Mouse (Mus musculus) retina, embryonic 14.5 days (tissue): ENCODE data around the gene Adcy9.
"Not testable (repeated sequence)": the region's sequence is repeated elsewhere in the genome, so short reads cannot be mapped to it uniquely, and the experiment has no call there.

Source experiments
- DNase-seq: peaks from one replicate; pipeline ENCODE4 v3.0.0-alpha.2; 2015; ENCODE audit warnings: low spot score

The Adcy9 gene

DNA sequence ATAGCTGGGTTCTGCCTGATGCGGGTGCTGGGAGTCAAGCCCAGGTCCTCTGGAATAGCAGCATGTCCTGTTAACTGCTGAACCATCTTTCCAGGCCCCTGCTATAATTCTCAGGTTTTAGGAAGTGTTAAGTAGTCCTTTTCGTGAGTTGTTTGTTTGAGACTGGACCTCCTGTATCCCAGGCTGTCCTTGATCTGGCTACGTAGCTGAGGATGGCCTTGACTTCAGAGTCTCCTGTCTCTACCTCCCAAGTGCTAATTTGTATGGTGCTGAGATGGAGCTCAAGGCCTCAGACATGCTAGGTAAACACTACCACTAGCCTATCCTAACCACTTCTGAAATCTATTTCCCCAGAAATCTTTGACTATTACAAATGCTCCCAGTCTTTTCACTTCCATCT lies 37.9 kb downstream of the Adcy9 start:
- DNase-seq, result no peak

DNA sequence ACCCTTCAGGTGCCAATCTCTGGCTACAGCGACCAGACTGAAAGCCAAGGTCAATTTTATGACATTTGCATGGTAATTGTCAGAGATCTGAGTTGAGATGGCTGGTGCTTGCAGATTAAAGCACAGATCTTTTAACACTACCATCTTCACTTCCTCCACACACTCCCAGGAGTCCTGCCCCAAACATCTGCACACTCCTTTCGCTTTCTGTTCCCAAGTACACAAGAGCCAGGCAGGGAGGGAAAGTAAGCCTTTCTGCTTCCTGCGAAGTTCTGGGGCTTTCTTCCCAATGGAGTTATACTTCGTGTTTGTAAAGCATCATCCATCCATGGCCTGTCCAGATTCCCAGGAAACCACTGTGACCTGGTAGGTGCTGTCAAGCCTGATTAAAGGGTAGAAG lies 38.8 kb downstream of the Adcy9 start:
- DNase-seq, result no peak

DNA sequence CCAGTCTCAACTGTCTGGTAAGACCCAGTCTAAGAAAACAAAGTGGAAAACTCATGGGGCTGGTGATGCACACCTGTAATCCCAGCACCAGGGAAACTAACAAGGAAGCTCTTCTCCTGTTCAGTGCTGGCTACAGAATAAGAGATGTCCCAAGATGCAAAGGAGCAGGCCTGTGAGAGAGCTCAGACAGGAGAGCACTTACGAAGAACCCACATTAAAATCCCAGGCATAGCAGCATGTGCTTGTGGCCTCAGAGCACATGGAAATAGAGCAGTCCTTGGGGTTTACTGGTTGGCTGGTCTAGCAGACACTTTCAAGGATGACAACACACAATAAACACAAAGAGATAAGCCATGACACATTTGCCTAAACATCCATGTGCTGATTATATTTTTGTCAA lies 41.5 kb downstream of the Adcy9 start:
- DNase-seq, result no peak

GRCm38 (mm10) chr16:4377556-4377955 lies 42.7 kb downstream of the Adcy9 start:
- no peak for DNase-seq

GRCm38 (mm10) chr16:4374780-4375380 lies 45.4 kb downstream of the Adcy9 start:
- no peak for DNase-seq

GRCm38 (mm10) chr16:4374270-4374669 lies 46.0 kb downstream of the Adcy9 start:
- DNase-seq, result no peak

DNA sequence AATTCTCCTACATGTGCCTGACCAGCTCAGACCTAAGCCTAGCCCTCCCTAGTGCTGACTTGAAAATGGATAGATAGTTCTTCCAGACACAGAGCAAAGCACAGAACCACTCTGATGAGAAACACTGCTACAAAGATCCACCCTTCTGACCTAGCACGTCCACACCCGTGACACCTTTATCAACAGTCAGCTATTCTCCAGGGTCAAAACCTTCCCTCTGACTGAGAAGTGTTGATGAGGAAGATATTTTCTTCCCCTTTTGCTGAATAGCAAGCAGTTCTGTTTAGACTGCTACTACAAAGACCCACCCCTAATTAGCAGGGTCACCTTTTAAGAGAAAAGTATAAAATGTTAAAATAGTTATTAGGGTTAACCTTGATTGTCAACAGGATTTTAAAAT lies 49.3 kb downstream of the Adcy9 start:
- no peak for DNase-seq

DNA sequence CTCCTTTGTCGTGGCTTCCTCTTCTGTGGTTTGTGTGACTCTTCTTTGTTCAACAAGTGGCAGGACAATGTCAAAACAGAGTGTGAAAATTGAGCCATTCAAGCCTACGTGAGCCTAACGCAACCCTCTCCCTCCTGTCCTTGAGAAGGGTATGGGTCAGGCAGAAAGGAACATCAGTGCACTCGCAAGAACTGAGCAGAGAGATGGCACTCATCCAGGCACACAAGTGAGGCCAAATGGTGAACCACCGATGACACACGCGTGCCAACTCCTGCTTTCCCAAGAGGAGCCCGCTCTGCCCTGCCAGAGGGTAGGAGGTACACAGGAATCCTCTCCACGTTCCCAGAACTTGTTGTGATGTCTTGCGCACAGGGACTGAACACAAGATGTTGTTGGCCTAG lies 50.2 kb downstream of the Adcy9 start:
- no peak for DNase-seq

DNA sequence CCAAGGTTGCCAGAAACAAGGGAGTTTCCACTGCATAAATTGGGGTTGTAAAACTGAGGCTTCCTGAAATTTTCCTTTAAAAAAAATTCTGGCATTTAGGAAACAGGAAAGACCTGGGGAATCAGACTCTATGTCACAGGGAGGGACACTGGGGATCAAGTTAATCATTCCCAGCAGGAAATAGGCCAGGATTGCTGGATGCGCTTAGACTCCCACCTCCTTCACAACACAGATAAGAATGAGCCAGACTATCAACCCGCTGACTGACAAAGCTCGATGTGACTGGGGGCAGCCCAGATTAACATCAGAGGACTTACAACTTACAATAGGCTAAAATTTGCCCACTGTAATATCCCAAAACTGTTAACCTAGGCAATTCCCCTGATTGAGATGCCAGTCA lies 52.4 kb downstream of the Adcy9 start:
- no peak for DNase-seq

DNA sequence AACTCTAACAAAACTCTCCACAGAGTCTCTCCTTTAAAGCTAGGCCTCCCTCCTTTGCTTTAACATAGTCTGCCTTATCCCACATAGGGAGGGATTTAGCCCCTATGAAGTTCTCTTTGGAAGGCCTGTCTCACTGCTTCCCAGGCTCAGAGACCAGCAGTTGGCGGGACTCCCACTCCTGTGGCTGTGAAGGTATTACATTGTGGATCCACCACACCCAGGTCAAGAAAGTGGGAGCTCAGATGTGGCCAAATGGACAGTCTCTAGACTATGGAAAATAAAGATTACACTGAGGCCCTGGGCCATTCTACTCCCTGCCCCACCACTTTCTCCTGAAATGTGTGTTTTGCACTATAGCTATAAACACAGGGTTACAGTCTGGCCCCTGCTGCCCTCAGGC lies 53.0 kb downstream of the Adcy9 start:
- DNase-seq, result no peak

- no peak for DNase-seq
Measured at GRCm38 (mm10) chr16:4366671-4367070, 53.6 kb downstream of the Adcy9 start.

GRCm38 (mm10) chr16:4363341-4364116 lies 56.8 kb downstream of the Adcy9 start:
- DNase-seq, result no peak

DNA sequence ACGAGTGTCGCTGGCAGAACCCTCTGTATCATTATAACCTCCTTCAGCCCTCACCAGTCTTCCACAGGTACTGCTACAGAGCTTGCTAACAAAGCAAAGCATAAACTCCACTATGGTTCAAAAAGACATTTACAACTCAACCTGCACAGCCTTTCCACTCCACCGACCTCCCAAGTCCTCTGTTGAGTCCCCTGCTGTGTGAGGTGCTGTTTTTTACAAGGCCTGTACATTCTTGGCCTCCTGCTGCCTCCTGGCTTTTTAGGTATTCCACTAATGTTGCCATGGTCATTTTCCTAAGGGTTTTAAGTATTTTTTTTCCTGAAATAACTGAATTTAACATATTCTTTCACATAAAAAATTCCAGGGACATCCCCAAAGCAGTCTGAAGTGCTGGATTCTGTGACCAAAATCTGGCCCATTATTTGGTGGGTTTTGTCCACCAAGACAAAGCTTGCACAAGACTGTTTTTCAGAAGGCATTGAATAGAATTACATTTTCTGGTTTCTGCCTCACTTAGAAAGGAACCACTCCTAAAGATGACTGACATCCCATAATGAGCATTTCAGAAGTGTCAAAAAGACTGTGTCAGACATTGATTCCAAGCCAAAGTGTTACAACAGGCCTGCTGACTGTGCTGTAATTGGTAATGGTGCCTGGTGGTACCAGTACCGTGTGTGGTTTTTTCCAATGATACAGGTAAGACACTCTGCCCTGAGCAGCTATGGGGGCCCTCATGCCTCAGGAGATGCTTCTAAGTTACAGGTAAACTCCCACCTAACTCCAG lies 64.8 kb downstream of the Adcy9 start:
- no peak for DNase-seq

DNA sequence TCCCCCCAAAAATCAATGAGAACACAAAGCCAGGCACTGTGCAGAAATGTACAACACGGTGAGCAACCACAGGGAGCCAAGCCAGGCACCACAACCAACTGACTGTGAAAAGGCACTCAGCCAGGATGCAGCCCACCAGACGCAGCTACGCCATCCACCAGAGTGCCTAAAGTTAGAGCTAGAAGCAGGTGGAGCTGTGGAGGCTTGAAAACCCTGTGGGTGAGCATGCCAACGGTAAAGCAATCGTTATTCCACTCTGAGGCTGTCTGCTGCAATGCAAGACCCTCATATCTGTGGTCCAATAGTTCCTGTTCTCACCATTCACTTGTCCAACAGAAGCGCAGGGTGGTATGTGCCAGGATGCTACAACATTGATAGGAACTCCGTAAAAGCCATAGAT lies 77.7 kb downstream of the Adcy9 start:
- DNase-seq, result no peak

DNA sequence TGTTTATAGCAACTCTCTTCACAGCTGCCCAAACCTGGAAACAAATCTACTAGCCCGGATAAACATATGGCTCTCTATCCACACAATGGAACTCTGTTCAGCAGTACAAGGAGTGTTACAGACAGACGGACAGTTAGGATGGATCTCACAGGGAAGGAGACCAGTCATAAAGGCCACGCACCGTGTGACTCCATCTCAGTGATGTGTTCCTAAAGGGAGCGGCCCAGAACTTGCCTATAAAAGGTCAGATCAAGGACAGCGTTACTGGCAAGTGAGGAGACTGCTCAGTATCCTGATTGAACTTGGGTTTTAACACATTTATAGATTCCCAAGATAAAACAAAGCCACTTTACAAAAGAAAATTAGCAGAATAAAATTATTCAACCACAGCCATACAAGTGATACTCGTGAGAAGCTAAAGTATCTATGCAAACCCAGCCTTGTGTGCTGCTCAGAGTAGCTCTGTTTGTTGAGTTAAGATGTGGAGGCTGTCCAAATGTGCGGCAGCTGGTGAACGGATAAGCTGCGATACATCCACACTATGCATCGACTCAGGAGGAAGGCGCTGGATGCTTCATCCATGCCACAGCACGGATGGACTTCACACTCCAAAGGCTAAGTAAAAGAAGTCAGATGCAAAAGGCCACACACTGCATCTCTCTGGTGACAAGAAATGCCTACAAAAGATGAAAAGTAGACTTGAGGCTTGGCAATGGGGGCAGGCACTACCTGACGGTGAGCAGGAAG lies 78.8 kb downstream of the Adcy9 start:
- no peak for DNase-seq

DNA sequence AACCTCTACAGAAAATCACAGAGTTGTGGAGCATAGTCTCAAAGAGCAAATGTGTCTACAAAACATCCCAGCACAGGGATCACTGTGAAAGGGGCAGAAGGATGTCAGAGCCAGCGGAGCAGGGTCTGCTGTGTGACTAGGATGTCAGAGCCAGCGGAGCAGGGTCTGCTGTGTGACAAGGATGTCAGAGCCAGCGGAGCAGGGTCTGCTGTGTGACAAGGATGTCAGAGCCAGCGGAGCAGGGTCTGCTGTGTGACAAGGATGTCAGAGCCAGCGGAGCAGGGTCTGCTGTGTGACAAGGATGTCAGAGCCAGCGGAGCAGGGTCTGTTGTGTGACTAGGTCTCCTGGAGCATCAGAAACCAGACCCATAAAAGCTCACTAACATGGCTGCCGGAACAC lies 81.1 kb downstream of the Adcy9 start:
- not testable (repeated sequence) for DNase-seq

- DNase-seq, result no peak
Measured at GRCm38 (mm10) chr16:4337269-4337668, 83.0 kb downstream of the Adcy9 start.

DNA sequence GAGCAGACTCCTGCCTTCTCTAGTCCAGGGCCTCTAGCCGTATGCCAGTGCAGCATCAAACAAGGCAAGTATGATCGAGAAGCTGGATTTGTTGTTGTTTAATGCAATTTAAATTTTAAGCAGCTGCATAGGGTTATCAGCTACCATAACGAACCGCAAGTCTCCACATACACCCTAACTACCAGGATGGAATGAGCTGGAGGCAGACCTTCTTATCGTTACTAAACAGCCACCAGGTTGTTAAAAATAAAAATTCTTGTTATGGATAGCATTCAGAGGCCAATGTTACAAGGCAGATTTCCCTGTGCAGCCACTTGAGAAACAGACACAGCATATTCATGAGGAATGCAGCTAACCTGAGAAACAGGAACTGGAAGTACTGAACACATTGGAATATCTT lies 86.5 kb downstream of the Adcy9 start:
- no peak for DNase-seq

- DNase-seq, result no peak
Measured at GRCm38 (mm10) chr16:4333371-4333770, 86.9 kb downstream of the Adcy9 start.

DNA sequence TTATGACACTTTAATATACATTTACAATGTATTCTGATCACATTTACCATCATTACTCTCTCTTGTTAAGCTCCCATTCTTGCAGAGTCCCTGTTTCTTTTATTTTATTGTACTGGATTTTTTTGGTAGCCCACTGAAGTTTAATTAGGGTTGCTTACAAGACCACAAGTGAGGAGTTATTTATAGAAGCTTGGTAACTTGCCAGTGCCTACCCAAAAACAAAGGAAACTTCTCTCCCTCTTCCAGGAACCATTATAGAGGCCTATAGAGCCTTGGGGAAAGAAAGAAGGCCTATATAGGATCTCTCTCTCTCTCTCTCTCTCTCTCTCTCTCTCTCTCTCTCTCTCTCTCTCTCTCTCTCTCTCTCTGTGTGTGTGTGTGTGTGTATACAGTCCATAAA lies 93.2 kb downstream of the Adcy9 start:
- no peak for DNase-seq

GRCm38 (mm10) chr16:4325801-4326200 lies 94.5 kb downstream of the Adcy9 start:
- DNase-seq, result no peak

DNA sequence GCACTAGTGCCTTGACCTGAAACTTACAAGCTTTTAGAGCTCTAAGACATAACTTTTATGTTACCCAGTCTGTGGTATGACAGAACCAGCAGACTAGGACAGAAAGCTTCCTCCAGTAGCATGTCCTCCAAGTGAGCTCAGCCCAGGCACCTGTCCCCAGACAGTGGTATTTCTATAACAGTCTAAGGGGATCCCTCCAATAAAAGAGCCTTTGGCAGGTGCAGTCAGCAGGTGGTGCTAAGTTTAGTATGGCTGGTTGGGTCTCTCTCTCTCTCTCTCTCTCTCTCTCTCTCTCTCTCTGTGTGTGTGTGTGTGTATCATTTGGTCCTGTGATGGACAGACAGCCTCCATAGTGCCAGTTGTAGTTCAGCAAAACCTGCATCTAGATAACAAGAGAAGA lies 95.3 kb downstream of the Adcy9 start:
- no peak for DNase-seq

DNA sequence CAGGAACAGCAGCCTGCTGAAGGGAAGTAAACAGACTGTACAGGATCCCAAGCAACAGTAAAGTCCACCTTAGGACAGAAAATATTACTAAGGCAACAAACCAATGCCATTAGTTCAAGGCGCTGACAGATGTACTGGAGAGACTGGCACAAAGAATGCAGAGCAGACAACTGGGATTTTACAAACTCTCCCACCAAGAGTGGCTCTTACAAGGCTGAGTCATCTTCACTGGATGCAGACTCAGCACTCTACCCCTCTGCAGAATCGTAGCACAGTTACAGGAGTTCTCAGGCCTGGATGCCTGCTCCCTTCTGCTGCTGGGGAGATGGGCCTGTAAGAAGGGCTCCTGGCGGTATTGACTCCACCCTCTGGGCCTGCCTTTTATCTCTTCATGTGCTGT lies 99.4 kb downstream of the Adcy9 start:
- DNase-seq, result no peak
